Mouse (Mus musculus): Measurements from ENCODE around the gene Igsf9b.

GRCm38 (mm10) chr9:27334895-27335294, 35.9 kb downstream of the Igsf9b start:
- TF ChIP-seq CTCF (IDR thresholded peaks at IDR 0.05; ENCODE audit: borderline replicate concordance, extremely low read depth, insufficient read depth, insufficient read length) (no peak), POLR2A (IDR thresholded peaks at IDR 0.05; ENCODE audit: borderline replicate concordance, extremely low read depth, insufficient read depth, insufficient read length, poor library complexity, severe bottlenecking) (no peak)
